Mouse (Mus musculus): ENCODE measurements at regions not wholly inside any gene's neighbourhood (a gene's known extent, or its start where the extent isn't known, plus 50 kb on each side); places are given as distances from the start of the nearest gene placed in this dataset.
A peak's percentile ranks its signal among the peaks of the same experiment; 100 is the strongest.

DNA sequence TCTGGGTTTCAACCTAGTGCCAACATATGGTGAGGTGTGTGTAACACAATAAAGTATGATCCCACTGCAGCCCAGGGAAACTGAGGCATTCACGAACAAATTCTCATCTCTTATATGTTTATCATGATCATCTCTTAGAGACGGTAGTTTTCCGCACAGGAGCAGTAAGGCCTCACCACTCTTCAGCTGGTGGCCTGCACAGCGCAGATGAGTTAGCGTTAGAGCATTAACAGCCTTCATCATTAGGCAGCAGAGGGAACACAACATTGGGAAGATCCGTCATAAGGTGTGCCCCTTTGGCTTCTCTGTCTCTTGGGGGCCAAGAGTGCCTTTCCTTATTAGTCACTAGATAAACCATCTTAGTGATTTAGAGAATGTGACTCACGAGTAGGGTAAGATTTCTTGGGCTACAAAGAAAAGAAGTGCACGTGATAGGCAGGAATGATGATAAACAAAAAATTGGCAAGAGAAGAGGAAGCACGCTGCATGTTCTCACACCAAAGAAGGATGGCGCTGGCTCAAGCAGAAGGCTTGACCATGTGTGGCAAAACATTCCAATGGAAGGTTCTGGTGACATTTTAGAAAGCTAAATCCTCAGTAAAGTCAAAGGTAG is 81.1 kb upstream of the Emb start:
- ATAC-seq (ENCODE audit: insufficient read depth, low read depth) (peak; percentile 53), DNase-seq (ENCODE audit: low spot score) (peak; percentile 31)

DNA sequence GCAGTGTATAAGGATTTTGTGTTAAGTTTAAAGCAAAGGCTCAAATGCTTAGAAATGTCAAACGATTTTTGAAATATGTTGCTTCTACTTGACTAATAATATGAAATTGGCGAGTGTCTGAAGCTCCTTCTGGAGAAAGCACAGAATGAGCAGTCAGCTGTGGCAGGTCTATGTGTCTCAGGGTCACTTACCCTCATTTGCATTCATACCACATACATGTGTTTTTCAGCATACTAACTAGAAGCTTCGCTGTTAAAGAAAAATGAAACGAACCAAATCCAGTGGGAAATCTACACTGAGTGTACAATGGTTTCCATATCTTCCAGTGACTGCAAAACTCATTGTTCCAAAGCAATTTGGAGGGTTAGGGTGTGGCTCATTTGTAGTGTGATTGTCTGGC is 88.7 kb upstream of the Emb start:
- H3K36me3 ChIP-seq (replicated peaks; ENCODE audit: control insufficient read depth, insufficient read depth, low read length) = no peaks in the 10 kb centered on the region
- H3K27me3 ChIP-seq (ENCODE audit: control insufficient read depth, insufficient read depth, low read length) = no peaks in the 10 kb centered on the region
- TF ChIP-seq EP300 (IDR thresholded peaks at IDR 0.05; ENCODE audit: low read depth) (no peak), CTCF (IDR thresholded peaks at IDR 0.05; ENCODE audit: low read depth) (no peak)
- ATAC-seq (ENCODE audit: insufficient read depth, low read depth) = no peak
- no peak overlapping the region for H3K9ac ChIP-seq (replicated peaks; ENCODE audit: low read depth, low read length)
- DNase-seq (ENCODE audit: low spot score) = no peak
- H3K4me2 ChIP-seq (ENCODE audit: low read depth, low read length) = no peak overlapping the region
- H3K9me3 ChIP-seq (replicated peaks; ENCODE audit: control insufficient read depth, low read length) = no peaks in the 10 kb centered on the region
- 74% methylated on average over 4 of the region's 4 CpGs for WGBS
- H3K4me1 ChIP-seq (ENCODE audit: control insufficient read depth, insufficient read depth) = no peaks in the 10 kb centered on the region
- H3K27ac ChIP-seq (ENCODE audit: low read depth) = no peak overlapping the region
- no peak overlapping the region for H3K4me3 ChIP-seq (ENCODE audit: low read depth, low read length)

More for the DNA sequence above, 81.1 kb upstream of the Emb start:
- TF ChIP-seq CTCF (IDR thresholded peaks at IDR 0.05; ENCODE audit: low read depth) = no peak
- TF ChIP-seq EP300 (IDR thresholded peaks at IDR 0.05; ENCODE audit: low read depth) = no peak
- no peaks in the 10 kb centered on the region for H3K9me3 ChIP-seq (replicated peaks; ENCODE audit: control insufficient read depth, low read length)
- no peak overlapping the region for H3K9ac ChIP-seq (replicated peaks; ENCODE audit: low read depth, low read length)
- H3K27ac ChIP-seq (ENCODE audit: low read depth) = peak overlapping the region; percentile 69
- H3K4me2 ChIP-seq (ENCODE audit: low read depth, low read length) = peak overlapping the region; percentile 38
- WGBS = 52% methylated on average over 10 of the region's 10 CpGs
- peaks cover 10% of the 10 kb centered on the region; the same call in 1 of the 2 replicates for H3K4me1 ChIP-seq (ENCODE audit: control insufficient read depth, insufficient read depth)
- H3K4me3 ChIP-seq (ENCODE audit: low read depth, low read length) = peak overlapping the region; percentile 21; the same call in 1 of the 2 replicates
- H3K27me3 ChIP-seq (ENCODE audit: control insufficient read depth, insufficient read depth, low read length) = no peaks in the 10 kb centered on the region
- H3K36me3 ChIP-seq (replicated peaks; ENCODE audit: control insufficient read depth, insufficient read depth, low read length) = no peaks in the 10 kb centered on the region

DNA sequence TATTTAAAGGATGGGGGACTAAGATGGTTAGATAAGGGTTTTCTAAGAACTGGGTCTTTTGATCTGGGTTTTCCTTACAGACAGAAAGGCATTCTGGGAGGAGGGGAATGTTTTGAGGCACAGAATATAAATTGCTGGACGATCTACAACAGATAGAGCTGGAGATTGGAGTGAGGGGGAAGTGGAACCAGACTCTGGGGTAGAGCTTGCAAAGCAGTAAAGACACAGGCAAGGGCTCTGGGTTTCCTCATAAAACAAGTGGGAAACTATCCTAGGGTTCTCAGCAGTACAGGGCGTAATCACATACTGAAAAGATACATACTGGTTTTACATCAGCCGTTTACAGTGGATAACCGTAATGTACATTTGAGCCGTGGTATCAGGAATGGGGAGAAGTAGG is 89.5 kb upstream of the Parp8 start:
- 83% methylated on average over 5 of the region's 5 CpGs for WGBS
- no peaks in the 10 kb centered on the region for H3K4me1 ChIP-seq (ENCODE audit: control insufficient read depth, insufficient read depth)
- H3K27ac ChIP-seq (ENCODE audit: low read depth) = no peak overlapping the region
- no peaks in the 10 kb centered on the region for H3K27me3 ChIP-seq (ENCODE audit: control insufficient read depth, insufficient read depth, low read length)
- ATAC-seq (ENCODE audit: insufficient read depth, low read depth) (no peak), DNase-seq (ENCODE audit: low spot score) (no peak)
- no peak overlapping the region for H3K4me3 ChIP-seq (ENCODE audit: low read depth, low read length)
- H3K9me3 ChIP-seq (replicated peaks; ENCODE audit: control insufficient read depth, low read length) = no peaks in the 10 kb centered on the region
- no peak overlapping the region for H3K9ac ChIP-seq (replicated peaks; ENCODE audit: low read depth, low read length)
- no peaks in the 10 kb centered on the region for H3K36me3 ChIP-seq (replicated peaks; ENCODE audit: control insufficient read depth, insufficient read depth, low read length)
- TF ChIP-seq CTCF (IDR thresholded peaks at IDR 0.05; ENCODE audit: low read depth) (no peak), EP300 (IDR thresholded peaks at IDR 0.05; ENCODE audit: low read depth) (no peak)
- no peak overlapping the region for H3K4me2 ChIP-seq (ENCODE audit: low read depth, low read length)

DNA sequence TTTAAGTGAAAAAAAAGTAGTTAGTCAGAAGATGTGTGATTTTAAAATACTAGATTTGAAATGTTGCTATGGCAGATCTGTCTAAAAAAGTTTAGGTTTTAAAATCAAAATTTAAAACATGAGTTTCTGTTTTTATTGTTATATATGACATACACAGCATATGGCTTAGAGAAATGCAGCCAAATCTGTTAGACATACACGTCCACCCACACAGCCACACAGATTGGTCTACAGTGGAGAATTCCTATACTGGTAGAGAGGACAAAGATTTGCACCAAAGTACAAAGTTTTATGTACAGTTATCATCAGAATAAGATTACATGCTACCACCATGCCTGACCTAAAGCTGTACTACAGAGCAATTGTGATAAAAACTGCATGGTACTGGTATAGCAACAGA is 87.1 kb upstream of the Parp8 start:
- no peak for ATAC-seq (ENCODE audit: insufficient read depth, low read depth)
- WGBS = 66% methylated on average over 1 of the region's 1 CpGs

DNA sequence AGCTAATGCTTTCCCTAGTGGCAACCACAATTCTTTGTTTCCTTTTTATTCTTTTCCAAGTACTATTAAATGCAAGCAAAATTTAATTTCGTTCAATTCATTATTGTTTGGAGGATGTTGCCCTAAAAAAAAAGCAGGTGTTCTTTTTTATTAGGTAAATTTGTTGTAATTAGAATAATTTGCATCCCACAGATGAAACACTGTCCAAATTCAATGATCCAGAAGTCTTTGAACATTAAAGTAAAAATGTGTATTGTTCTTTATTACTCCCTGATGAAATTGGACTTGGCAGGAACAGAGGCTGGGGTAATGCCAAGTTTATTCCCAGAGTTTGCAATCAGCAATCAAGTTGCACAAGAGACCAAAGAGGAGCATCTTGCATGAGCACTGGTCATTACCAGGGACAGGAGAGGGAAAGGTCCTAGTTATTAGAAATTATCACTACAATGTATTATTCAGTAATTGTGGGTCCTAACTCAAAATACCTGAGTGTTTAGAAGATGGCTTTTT is 79.9 kb upstream of the Parp8 start:
- no peaks in the 10 kb centered on the region for H3K9me3 ChIP-seq (replicated peaks; ENCODE audit: control insufficient read depth, low read length)
- no peaks in the 10 kb centered on the region for H3K27me3 ChIP-seq (ENCODE audit: control insufficient read depth, insufficient read depth, low read length)
- H3K9ac ChIP-seq (replicated peaks; ENCODE audit: low read depth, low read length) = no peak overlapping the region
- H3K36me3 ChIP-seq (replicated peaks; ENCODE audit: control insufficient read depth, insufficient read depth, low read length) = no peaks in the 10 kb centered on the region
- no peak overlapping the region for H3K4me2 ChIP-seq (ENCODE audit: low read depth, low read length)
- no peak for ATAC-seq (ENCODE audit: insufficient read depth, low read depth)
- no peak for TF ChIP-seq EP300 (IDR thresholded peaks at IDR 0.05; ENCODE audit: low read depth)
- TF ChIP-seq CTCF (IDR thresholded peaks at IDR 0.05; ENCODE audit: low read depth) = no peak
- no peaks in the 10 kb centered on the region for H3K4me1 ChIP-seq (ENCODE audit: control insufficient read depth, insufficient read depth)
- DNase-seq (ENCODE audit: low spot score) = no peak
- no peak overlapping the region for H3K4me3 ChIP-seq (ENCODE audit: low read depth, low read length)
- 52% methylated on average over 1 of the region's 1 CpGs for WGBS
- no peak overlapping the region for H3K27ac ChIP-seq (ENCODE audit: low read depth)

More for the DNA sequence above, 87.1 kb upstream of the Parp8 start:
- TF ChIP-seq EP300 (IDR thresholded peaks at IDR 0.05; ENCODE audit: low read depth) = no peak
- no peak for TF ChIP-seq CTCF (IDR thresholded peaks at IDR 0.05; ENCODE audit: low read depth)
- Histone ChIP-seq H3K36me3 (replicated peaks; ENCODE audit: control insufficient read depth, insufficient read depth, low read length) (no peaks in the 10 kb centered on the region), H3K4me2 (ENCODE audit: low read depth, low read length) (no peak overlapping the region), H3K4me3 (ENCODE audit: low read depth, low read length) (no peak overlapping the region), H3K4me1 (ENCODE audit: control insufficient read depth, insufficient read depth) (no peaks in the 10 kb centered on the region), H3K27me3 (ENCODE audit: control insufficient read depth, insufficient read depth, low read length) (no peaks in the 10 kb centered on the region), H3K27ac (ENCODE audit: low read depth) (no peak overlapping the region), H3K9me3 (replicated peaks; ENCODE audit: control insufficient read depth, low read length) (no peaks in the 10 kb centered on the region), H3K9ac (replicated peaks; ENCODE audit: low read depth, low read length) (no peak overlapping the region)
- DNase-seq (ENCODE audit: low spot score) = no peak

DNA sequence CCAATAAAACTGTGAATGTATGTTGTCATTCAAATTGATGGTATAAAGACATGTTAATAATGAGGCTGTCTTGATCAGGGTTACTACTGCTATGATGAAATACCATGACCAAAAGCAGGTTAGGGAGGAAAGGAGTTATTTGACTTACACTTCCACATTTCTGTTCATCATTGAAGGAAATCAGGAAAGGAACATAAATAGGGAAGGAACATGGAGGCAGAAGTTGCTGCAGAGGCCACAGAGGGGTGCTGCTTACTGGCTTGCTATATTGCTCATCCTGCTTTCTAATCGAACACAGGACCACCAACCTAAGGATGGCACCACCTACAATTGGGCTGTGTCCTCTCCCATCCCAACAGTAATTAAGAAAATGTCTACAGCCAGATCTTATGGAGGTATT is 69.4 kb upstream of the Parp8 start:
- WGBS = 77% methylated on average over 1 of the region's 1 CpGs
- H3K4me2 ChIP-seq (ENCODE audit: low read depth, low read length) = no peak overlapping the region
- no peak overlapping the region for H3K4me3 ChIP-seq (ENCODE audit: low read depth, low read length)
- ATAC-seq (ENCODE audit: insufficient read depth, low read depth) (no peak), DNase-seq (ENCODE audit: low spot score) (no peak)
- TF ChIP-seq EP300 (IDR thresholded peaks at IDR 0.05; ENCODE audit: low read depth) = no peak
- no peak for TF ChIP-seq CTCF (IDR thresholded peaks at IDR 0.05; ENCODE audit: low read depth)
- H3K9ac ChIP-seq (replicated peaks; ENCODE audit: low read depth, low read length) = no peak overlapping the region
- H3K36me3 ChIP-seq (replicated peaks; ENCODE audit: control insufficient read depth, insufficient read depth, low read length) = no peaks in the 10 kb centered on the region
- no peaks in the 10 kb centered on the region for H3K4me1 ChIP-seq (ENCODE audit: control insufficient read depth, insufficient read depth)
- H3K27ac ChIP-seq (ENCODE audit: low read depth) = no peak overlapping the region
- no peaks in the 10 kb centered on the region for H3K27me3 ChIP-seq (ENCODE audit: control insufficient read depth, insufficient read depth, low read length)
- no peaks in the 10 kb centered on the region for H3K9me3 ChIP-seq (replicated peaks; ENCODE audit: control insufficient read depth, low read length)

All from heart, postnatal 0 days (tissue).